17 mouse cellular contexts compared by ENCODE assay signal in the genomic region with DNA sequence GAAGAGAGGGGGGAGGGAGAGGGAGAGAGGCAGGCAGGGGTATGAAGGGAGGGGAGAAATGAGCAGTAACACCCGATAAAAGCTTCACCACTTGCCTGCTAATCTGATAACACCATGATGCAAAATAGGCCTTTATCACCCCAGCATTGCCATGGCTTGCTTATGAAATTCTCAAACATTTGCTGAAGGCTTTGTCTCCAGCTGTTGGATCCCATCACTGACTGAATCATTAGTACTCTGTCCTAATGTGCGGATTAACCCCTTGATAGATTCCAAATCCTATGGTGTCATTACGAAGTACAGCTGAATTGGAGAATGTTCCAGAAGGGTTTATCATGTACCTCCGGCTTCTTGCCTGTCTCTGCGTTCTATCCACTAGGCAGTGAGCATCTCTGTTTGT.
"Had no signal": no experiment of that assay in that cellular context is flagged by ENCODE, and none has a peak within 500 bp of the region (broad histone marks: within the 10 kb centered on the region; RNA-seq: fewer than 3 reads in every experiment).

No protein-coding gene starts in this region.

- H3K36me3 ChIP-seq: limb, embryonic 12.5 days; limb, embryonic 15.5 days; neural tube, embryonic 12.5 days; neural tube, embryonic 15.5 days had no signal

- H3K9me3 ChIP-seq: limb, embryonic 12.5 days; limb, embryonic 15.5 days; neural tube, embryonic 12.5 days; neural tube, embryonic 15.5 days had no signal

- H3K27me3 ChIP-seq: limb, embryonic 12.5 days; limb, embryonic 15.5 days; neural tube, embryonic 12.5 days; neural tube, embryonic 15.5 days had no signal

- ATAC-seq: liver, postnatal 0 days had no signal

- H3K4me1 ChIP-seq: neural tube, embryonic 12.5 days; neural tube, embryonic 15.5 days had no signal

- H3K27ac ChIP-seq: limb, embryonic 12.5 days; limb, embryonic 15.5 days; liver, embryonic 14.5 days; neural tube, embryonic 12.5 days; neural tube, embryonic 15.5 days had no signal

- H3K4me2 ChIP-seq: limb, embryonic 12.5 days; limb, embryonic 15.5 days; liver, embryonic 11.5 days; midbrain, embryonic 11.5 days; neural tube, embryonic 12.5 days; neural tube, embryonic 15.5 days had no signal

- DNase-seq: kidney, adult 11 months; kidney, adult 9 months; kidney, postnatal 14 days; kidney, postnatal 4 days; left cerebral cortex, postnatal 4 days; liver, postnatal 0 days; lung, postnatal 4 days; midbrain, embryonic 14.5 days; thymus, adult 18-20 months; thymus, postnatal 36 days had no signal

- H3K9ac ChIP-seq: limb, embryonic 12.5 days; limb, embryonic 15.5 days; liver, embryonic 14.5 days; liver, postnatal 0 days; neural tube, embryonic 12.5 days; neural tube, embryonic 15.5 days had no signal

- H3K4me3 ChIP-seq: limb, embryonic 12.5 days; limb, embryonic 15.5 days; neural tube, embryonic 12.5 days; neural tube, embryonic 15.5 days had no signal
